40 mouse cellular contexts compared by ENCODE assay signal in genomic region chr5:144034567-144034966, GRCm38 (mm10). TPM values are rescaled to one million over a fixed set of nuclear protein-coding genes. Genes with fewer than 3 reads are reported as not detected.
DNase-seq lines count a peak whose midpoint lies in the region; ATAC-seq and TF ChIP-seq lines count a peak whose summit lies in the region.
"Had no signal": no experiment of that assay in that cellular context is flagged by ENCODE, and none has a peak within 500 bp of the region (broad histone marks: within the 10 kb centered on the region; RNA-seq: fewer than 3 reads in every experiment).

No protein-coding gene starts in this region.

- TF ChIP-seq POLR2A in cerebellum, adult 2 months (IDR thresholded peaks at IDR 0.05; ENCODE audit: borderline replicate concordance, insufficient read depth, low read length) = no peak

- no peaks in the 10 kb centered on the region for H3K4me1 ChIP-seq in cerebellum, adult 2 months (ENCODE audit: control insufficient read depth, insufficient read depth, low read length)
- H3K4me1 ChIP-seq: embryonic facial prominence, embryonic 10.5 days; embryonic facial prominence, embryonic 15.5 days; forebrain, embryonic 12.5 days; heart, embryonic 13.5 days; kidney, embryonic 15.5 days; midbrain, embryonic 13.5 days had no signal

- no peak for DNase-seq in frontal cortex, postnatal 14 days (ENCODE audit: low spot score in 2 of 2)
- DNase-seq in left cerebral cortex, postnatal 14 days (ENCODE audit: low spot score in 2 of 2) = peak; percentile 39 to 51
- DNase-seq in left cerebral cortex, adult 8-10 months (ENCODE audit: low spot score in 2 of 2) = no peak
- DNase-seq in R1 (ENCODE audit: low read depth, low spot score) = peak; percentile 87
- peak; percentile 75 for DNase-seq in telencephalon, adult 2 months (ENCODE audit: low read depth, low spot score)
- DNase-seq in cerebellum, adult 2 months = no peak
- DNase-seq: adrenal gland, postnatal 25 days; cerebellum, adult 18-20 months; cerebellum, postnatal 25 days; gastrocnemius, postnatal 10 days; heart, postnatal 10 days; kidney, adult 18-20 months; kidney, postnatal 25 days; liver; lung, adult 2 months; lung, postnatal 10 days; thymus, postnatal 14 days had no signal

- WGBS in cerebellum, adult 2 months = 90% methylated on average over 7 of the region's 7 CpGs

- H3K4me3 ChIP-seq in cerebellum, adult 2 months (replicated peaks; ENCODE audit: insufficient read depth, low read depth, low read length) = no peak overlapping the region
- H3K4me3 ChIP-seq: embryonic facial prominence, embryonic 10.5 days; embryonic facial prominence, embryonic 15.5 days; forebrain, embryonic 12.5 days; heart, embryonic 13.5 days; kidney, embryonic 15.5 days; left cerebral cortex, adult 2 months; midbrain, embryonic 13.5 days had no signal

- no peak for TF ChIP-seq CTCF in cerebellum, adult 2 months (IDR thresholded peaks at IDR 0.05; ENCODE audit: borderline replicate concordance, insufficient read depth, low read depth, low read length)

- ATAC-seq in frontal cortex, adult (ENCODE audit: low TSS enrichment) = 0 out of 2 replicates have a peak, but pooled peaks have one; percentile 50
- ATAC-seq: hindbrain, embryonic 16.5 days; midbrain, embryonic 13.5 days; Patski had no signal

- intact Hi-C loops in left cerebral cortex, postnatal 14 days (cut with DNase I) = no loop called here

- H3K27ac ChIP-seq in cerebellum, adult 2 months (ENCODE audit: insufficient read depth, low read length) = no peak overlapping the region
- H3K27ac ChIP-seq: embryonic facial prominence, embryonic 10.5 days; embryonic facial prominence, embryonic 15.5 days; forebrain, embryonic 12.5 days; heart, embryonic 13.5 days; kidney, embryonic 15.5 days; liver, embryonic 14.5 days; macrophage; midbrain, embryonic 13.5 days had no signal

- H3K27me3 ChIP-seq in cerebellum, adult 2 months (ENCODE audit: control insufficient read depth, insufficient read depth, low read length) = no peaks in the 10 kb centered on the region
- H3K27me3 ChIP-seq: embryonic facial prominence, embryonic 15.5 days; forebrain, embryonic 12.5 days; heart, embryonic 13.5 days; kidney, embryonic 15.5 days; midbrain, embryonic 13.5 days; Patski had no signal

RNA-seq across cellular contexts. Expression of gene Ocm, which starts 8.1 kb away (rescaled TPM):
- total RNA-seq in left cerebral cortex, postnatal 14 days (2021) = 1 to 10 TPM; 1.9 to 2.2 TPM
- total RNA-seq in left cerebral cortex, adult 8-10 months (2022) = 1 to 10 TPM; 1.0 to 2.6 (median 1.1) TPM
- polyA plus RNA-seq in cerebellum, adult 2 months (2012; rRNA removed) = not detected in 2 replicates
- total RNA-seq: adrenal gland, adult 18-20 months; adrenal gland, postnatal 25 days; gastrocnemius, postnatal 10 days; heart, adult 8-10 months; heart, postnatal 10 days; hematopoietic stem cell, adult 5-6 weeks; megakaryocyte-erythroid progenitor cell, adult 5-6 weeks; MEL; monocyte, adult 5-6 weeks had no signal
- polyA plus RNA-seq: brain, embryonic 14.5 days; embryonic facial prominence, embryonic 10.5 days; forebrain, embryonic 12.5 days; gonadal fat pad, adult 2 months; heart, embryonic 13.5 days; intestine, embryonic 14.5 days; limb, embryonic 11.5 days; liver, embryonic 14.5 days; lung, adult 2 months; macrophage; midbrain, embryonic 13.5 days; neural tube, embryonic 14.5 days; Patski had no signal

RNA-seq across cellular contexts. Expression of gene Ccz1, which starts 19.9 kb away (rescaled TPM):
- 10 to 100 TPM; 44.7 to 47.3 TPM for total RNA-seq in left cerebral cortex, postnatal 14 days (2021)
- 10 to 100 TPM; 39.1 to 44.3 (median 40.7) TPM for total RNA-seq in left cerebral cortex, adult 8-10 months (2022)
- 42.6 and 45.6 TPM in 2 replicates for polyA plus RNA-seq in cerebellum, adult 2 months (2012; rRNA removed)

Comparison
In these comparisons a context has a peak if more than half of its experiments do, and no peak if none do; other contexts are left out.
1. DNase-seq: peak in left cerebral cortex, postnatal 14 days (2 of 2), R1 (single experiment) and telencephalon, adult 2 months (single experiment); none in frontal cortex, postnatal 14 days (0 of 2), left cerebral cortex, adult 8-10 months (0 of 2) and cerebellum, adult 2 months (0 of 2).